Mouse (Mus musculus) regulatory T cell (primary cell): ENCODE measurements around the gene Eef1akmt4.
"Not testable (repeated sequence)": the region's sequence is repeated elsewhere in the genome, so short reads cannot be mapped to it uniquely, and the experiment has no call there.

Experiments used
- in situ Hi-C: fragments of 300-600 bp; cut with MboI, MseI; formaldehyde crosslinking; loops from one replicate; pipeline ENCODE4 v1.15.1; 2025; ENCODE audit warnings: high pct_unique_total_duplicates

Gene Eef1akmt4

DNA sequence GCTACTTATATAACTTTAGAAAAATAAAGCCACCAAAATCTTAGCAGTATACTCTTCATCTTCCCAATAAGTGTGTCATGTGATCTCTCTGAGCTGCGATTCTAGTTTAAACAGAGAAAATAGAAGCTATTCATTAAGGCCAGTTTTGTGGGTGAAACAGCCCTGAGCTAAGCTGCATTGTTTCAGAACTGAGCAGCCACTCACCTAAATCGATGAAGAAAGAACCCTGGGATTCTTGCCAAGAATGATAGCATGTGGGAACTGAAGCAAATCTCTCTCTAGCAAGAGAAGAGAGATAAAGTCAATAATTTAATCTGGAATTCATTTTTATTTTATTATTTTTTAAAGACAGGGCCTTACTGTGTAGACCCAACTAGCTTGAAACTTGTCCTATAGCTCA is 11.8 kb downstream of the Eef1akmt4 start:
- in situ Hi-C loops, result no loop called here

DNA sequence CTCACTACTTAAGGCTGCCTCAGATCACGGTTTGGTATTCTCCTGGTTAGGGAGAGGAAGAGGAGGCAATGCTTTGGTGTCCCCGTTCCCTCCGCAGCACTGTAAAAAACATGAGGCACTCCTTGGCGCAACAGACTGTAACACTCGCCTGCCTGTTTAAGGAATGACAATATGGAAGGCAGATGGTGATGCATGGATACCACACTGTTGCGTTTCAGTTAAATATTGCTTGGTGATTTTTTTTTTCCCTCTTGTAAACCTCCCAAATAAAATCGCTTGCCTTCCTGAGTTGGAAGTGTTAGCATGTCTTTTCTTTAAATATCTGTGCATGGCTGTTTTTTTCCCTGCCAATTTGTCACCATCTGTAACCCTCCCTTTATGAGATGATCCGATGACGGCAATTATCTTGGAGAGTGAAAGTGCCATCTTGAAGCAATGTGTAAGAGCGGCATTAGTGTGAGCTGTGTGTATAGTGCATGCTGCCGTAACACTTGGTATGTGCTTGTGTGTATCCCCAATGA is 17.5 kb downstream of the Eef1akmt4 start:
- in situ Hi-C loops, result no loop called here

DNA sequence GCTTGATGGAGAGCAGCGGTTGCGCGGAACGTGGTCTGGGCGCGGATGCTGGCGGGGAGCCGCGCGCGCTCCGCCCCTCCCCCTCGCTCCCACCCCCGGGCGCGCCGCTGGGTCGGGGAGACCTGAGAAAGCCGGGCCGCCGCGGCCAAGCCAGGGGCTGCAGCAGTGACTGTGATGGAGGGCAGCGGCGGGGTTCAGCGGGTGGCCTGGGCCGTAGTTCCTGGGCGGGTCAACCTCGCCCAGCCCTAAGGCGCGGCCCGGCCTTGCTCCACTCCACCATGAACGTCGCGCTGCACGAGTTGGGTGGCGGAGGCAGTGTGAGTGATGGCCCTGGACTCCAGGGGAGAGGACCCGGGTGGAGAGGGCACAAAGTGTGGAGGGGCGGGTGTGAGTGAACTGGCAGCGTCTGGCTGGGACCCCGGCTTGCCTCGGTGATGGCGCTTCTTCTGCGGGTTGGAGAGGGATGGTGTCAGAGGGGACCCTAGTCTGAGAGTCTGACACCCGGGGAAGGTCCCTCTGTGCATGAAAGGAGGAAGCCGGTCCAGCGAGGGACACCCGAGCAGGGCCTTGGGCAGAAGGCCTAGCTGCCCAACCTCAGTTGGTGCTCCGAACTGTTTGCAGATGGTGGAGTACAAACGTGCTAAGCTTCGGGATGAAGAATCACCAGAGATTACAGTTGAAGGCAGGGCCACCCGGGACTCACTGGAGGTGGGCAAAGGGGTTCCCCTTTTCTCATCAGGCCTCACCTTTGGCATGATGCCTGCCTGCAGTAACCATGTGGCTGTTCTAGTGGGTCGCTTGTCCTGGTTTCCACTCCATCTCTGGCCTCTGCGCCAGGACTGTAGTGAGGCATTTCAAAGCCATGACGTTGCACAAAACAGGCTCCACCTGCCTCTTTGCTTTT is 18.6 kb downstream of the Eef1akmt4 start, which contains the start of gene Ece2:
TSS of gene Ece2 (plus strand) at position 98 of the 904 bp plus-strand sequence.
- in situ Hi-C loops, result no loop called here

DNA sequence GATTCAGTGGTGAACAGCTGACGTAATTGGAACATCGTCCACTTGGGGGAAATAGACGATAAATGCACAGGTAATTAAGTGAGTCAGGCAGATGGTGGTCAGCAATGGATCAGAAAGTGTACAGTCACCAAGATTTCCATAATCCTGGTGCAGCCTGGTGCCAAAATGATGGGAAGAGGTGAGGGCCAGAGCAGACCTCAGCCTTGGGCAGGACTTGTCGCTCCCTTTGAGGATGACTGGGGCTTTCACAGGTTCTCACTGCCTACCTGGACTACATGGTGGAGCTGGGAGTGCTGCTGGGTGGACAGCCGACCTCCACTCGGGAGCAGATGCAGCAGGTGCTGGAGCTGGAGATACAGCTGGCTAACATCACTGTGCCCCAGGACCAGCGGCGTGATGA is 26.0 kb downstream of the Eef1akmt4 start:
- in situ Hi-C loops, result no loop called here

DNA sequence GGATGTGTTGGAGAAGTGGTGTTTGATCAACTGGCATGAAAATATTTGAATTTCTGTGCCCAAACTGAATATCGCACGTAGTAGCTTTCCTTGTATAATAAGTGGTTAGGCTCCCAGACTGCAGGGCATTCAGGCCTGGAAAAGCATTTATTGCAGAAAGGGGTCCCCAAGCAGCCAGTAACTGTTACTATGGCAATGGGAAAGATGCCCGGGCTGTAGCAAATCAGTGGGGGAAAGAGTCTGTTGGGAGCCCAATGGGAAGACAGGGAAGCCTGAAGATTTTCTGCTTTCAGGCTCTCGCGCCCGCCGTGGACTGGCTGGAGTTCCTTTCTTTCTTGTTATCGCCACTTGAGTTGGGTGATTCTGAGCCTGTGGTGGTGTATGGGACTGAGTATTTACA is 27.0 kb downstream of the Eef1akmt4 start:
- in situ Hi-C loops, result no loop called here

DNA sequence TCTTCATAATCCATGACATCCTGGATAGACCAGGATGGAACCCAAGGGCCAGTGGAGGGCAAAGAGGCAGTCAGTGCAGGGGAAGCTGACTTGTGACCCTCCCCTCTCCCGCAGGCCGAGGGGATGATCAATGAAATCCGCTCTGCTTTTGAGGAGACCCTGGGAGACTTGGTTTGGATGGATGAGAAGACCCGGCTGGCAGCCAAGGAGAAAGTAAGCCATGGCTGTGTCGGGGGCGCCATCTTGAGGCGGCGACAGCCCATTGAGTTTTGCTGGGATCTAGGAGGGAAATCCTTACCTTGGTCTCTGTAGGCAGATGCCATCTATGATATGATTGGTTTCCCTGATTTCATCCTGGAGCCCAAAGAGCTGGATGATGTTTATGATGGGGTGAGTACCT is 30.8 kb downstream of the Eef1akmt4 start:
- in situ Hi-C loops, result no loop called here

DNA sequence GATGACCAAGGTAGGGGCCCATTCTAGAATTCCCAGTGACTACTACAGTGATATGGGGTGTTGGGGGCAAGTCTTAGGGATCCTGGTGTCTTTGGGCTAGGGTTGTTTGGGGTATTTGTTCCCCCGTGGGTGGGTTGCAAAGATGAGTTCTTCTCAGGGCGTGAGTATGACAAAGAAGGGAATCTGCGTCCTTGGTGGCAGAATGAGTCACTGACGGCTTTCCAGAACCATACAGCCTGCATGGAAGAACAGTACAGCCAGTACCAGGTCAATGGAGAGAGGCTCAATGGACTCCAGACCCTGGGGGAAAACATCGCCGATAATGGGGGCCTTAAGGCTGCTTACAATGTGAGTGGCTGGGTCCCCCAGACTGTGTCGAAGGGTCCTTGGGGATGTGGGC is 32.5 kb downstream of the Eef1akmt4 start:
- in situ Hi-C loops, result no loop called here

DNA sequence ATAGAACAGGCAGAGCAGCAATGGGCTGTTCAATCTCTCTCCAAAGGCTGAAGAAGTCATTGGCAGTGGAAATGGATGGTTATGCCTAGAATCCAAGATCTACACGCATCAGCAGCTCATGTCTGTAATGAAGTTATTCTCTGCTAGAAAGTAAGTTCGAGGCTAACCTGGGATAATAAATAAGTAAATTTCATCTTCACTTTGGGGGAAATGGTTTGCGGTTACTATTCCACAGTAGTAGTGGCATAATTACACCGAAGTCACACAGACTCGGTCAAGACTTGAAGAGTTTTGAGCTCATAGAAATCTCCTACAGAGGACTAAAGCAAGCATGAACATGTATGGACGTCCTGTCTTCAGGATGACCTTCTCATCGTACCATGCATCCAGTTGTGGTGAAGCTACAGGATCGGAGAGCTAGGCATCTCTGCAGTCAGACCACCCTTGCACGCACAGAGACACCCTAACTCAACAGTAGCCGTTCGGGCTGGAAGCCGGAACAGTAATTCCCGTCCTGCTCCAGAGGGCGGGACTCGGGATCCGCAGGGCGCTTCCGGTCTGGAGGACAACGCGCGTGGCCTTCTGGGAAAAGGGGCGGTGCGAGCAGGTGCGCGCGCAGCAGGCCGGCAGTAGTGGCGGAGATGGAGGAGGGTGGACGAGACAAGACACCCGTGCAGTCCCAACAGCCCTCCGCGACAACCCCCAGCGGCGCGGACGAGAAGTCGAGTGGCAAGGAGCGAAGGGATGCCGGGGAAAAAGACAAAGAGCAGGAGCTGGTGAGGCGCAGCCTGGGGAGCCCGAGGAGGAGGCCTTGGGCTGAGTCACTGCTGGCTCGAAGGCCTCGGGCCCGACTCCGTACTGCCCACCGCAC is 39.9 kb downstream of the Eef1akmt4 start, which contains the start of gene Psmd2:
TSS of gene Psmd2 (plus strand) at position 577 of the 871 bp plus-strand sequence.
- in situ Hi-C loops, result no loop called here

DNA sequence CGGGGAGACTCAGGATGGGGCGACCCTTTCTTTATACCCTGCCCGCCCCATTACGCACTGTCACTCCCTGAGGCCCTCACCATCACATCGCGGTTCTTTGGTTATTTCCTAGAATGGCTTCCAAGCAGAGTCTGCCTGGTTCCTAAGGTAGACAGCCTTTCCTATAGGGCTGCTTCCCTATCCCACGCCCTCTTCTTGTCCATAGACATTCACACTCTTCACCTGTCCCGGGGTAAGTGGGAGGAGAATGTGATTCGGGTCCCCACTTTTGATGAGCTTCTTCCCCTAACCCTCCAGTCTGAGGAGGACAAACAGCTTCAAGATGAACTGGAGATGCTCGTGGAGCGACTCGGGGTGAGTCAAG is 40.5 kb downstream of the Eef1akmt4 start:
- in situ Hi-C loops, result no loop called here

DNA sequence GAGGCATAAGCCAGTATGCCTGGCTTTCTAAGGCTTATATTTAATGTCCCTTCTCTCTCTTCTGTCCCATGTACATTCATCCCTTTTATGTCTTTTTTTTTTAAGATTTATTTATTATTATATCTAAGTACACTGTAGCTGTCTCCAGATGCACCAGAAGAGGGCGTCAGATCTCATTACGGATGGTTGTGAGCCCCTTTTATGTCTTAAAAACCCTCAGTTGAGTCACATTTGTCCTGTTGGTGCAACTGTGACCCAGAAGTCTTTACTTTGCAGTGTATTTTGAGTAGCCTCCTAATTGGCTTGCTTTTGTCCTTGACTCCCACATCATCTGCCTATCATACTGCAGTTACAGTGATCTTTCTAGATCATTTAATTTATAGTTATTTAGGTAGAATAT is 41.9 kb downstream of the Eef1akmt4 start:
- in situ Hi-C loops, result no loop called here

DNA sequence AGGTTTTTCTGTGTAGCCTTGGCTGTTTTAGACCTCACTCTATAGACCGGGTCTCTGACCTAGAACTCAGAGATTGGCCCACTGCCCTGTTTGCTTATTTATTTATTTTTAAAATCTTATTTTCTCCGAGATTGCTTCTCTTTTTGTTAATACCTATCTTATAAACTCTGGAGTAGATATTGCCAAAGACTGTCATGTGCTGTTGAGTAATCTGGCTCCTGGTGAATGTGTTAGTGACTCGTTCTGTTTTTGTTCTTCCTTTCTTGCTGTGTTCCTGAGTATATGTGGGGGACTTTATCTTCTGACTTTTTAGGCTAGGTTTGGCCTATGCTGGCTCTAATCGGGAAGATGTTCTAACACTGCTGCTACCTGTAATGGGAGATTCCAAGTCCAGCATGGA is 46.3 kb downstream of the Eef1akmt4 start:
- in situ Hi-C loops, result no loop called here

DNA sequence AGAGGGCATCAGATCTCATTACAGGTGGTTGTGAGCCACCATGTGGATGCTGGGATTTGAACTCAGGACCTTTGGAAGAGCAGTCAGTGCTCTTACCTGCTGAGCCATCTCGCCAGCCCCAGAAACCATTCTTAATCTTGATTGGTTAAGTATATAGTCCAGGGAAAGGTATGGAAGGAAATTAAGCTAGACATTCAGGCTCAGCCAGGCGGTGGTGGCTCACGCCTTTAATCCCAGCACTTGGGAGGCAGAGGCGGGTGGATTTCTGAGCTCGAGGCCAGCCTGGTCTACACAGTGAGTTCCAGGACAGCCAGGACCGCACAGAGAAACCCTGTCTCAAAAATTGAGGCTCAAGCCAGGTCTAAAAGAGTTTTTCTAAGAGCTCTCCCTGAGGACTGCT is 56.6 kb downstream of the Eef1akmt4 start, which contains the start of gene Eif4g1:
TSS of gene Eif4g1 (plus strand) at position 301 of the 400 bp plus-strand sequence.
- in situ Hi-C loops, result not testable (repeated sequence)
